Mouse (Mus musculus) cerebellum, adult (tissue): Measurements from ENCODE around the gene Snap25.
A peak's percentile ranks its signal among the peaks of the same experiment; 100 is the strongest.

Experiments
- ATAC-seq: cut with Nextera tagmentation; 2 replicates; pipeline ENCODE4 v1.9.2; 2017; ENCODE audit warnings: mild to moderate bottlenecking, moderate library complexity, mixed read lengths; ENCODE audit not compliant: insufficient number of reproducible peaks, low FRiP score, low TSS enrichment

The Snap25 gene

DNA sequence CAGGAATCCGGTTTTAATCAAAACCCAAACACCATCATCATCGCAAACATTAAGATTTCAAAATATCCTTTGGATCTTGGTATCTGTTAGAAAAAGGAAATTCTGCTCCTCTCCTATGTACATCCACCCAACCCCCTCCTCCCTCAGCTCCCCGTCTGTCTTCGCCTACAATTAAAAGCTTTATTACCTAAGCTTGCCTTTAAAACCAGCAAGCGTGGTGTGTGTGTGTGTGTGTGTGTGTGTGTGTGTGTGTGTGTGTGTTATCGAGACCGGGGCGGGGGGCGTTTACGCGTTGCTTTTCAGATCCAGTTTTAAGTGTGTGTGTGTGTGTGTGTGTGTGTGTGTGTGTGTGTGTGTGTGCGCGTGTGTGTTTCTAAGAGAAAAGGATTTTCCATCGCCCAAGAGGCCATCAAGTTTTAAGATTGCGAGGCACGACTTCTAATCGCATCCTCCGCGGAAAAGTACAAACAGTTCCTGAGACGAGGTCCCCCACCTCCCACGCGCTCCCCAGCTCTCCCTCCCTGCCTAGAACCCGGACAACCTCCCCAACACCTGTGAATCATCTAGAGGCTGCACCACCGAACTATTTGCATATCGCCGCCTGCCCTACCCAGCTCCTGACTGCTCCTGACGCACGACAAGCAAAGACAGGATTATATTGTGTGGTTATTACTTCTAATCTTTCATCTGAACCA, 1.4 kb upstream of the Snap25 start:
- peak; percentile 56 for ATAC-seq

DNA sequence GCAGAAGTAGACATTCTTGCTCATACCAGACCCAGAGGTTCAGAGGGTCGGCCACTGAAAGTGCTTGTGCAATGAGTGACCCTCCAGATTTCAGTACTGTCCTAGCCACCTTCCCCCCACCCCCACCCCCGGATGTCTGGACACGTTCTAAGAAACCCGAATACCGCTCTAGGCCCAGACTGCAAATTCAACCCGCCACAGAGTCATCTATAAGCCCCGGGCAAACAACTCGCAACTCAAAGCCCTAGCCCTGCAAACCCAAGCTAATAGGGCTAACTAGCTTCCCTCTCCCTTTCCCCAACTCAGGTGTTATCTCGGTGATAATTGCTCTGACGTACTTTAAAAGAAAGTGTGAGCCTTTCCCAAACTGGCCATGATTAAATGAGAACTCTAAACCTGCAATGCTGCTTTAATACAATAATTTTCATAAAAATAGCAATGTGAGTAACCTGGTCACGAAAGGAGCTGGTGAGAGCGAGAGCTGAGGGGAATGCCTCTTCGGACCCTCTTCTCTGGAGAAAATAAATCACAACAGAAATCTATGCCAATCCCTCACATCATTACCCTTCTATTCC, 725 bp upstream of the Snap25 start:
- peak; percentile 24 for ATAC-seq

DNA sequence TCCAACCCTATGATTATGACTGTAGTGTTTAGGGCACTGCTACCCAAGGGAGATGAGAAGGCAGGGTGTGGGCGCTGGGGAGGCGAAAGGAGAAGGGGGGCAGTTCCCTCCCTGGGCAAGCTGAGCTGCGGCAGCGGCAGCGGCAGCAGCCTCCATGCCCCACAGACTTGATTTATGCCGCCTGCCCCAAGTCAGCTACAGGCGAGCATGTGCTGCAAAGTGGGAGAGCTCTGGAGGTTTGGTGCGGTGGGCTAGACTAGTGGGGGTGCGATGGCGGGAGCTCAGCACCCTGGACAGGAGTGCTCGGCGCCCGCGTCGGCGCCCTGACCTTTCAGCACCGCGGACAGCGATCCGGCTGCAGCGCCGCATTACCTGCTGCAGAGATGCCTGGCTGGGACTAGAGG, 757 bp downstream of the Snap25 start:
- ATAC-seq: peak; percentile 31; the same call in 1 of the 2 replicates

DNA sequence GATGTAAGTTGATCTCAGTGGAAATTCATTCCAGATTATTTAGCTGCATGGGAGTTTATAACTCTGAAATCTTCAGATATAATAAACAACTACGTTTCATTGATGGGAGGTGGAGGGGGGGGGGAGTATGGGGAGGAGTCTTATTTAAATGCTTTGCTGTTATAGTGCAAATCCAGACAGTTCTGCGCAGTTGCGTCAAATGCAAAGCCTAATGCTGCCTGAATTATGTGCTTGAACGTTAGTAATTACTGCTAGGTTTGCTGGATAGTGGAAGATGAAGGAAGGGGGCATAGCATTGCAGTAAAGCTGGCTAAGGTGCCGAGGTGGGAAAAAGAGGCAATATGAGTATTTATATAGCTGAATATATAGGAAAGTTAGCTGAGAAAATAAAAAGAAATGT, 2.3 kb downstream of the Snap25 start:
- ATAC-seq: no peak

DNA sequence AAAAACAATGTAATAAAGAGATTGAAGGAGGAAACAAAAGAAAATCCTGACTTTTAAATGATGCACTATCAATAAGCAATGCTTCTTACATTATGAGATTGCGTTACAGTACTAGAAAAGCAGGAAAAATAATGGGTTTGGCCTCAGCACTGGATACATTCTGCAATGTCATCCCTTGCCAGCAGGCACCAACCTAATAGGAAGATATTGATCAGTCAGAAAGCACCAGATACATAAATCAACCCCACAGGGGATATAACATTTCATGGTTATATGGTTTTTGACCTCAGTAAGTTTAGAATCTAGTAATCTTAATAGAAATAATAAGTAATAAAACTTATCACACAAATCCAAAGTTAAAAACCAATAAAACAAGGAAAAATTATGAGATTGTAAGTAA, 3.1 kb downstream of the Snap25 start:
- no peak for ATAC-seq

DNA sequence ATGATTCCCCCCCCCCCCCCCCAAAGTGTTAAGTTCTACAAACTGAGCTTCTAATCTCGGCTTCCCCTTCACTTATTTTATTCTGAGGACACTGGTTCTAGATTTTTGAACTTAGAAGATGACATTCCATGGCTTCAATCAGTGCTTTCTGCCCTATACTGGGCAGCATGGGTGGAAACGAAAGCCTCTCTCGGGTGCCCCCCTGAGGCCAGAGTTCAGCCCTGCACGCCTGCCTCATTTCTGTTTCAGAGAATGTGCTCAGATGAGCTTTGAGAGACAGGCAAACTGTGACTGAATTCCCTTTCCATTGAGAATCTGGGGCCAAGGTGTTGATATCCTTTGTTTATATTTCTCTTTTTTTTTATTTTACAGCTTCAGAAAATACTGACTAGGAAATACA, 7.0 kb downstream of the Snap25 start:
- ATAC-seq: 0 out of 2 replicates have a peak, but pooled peaks have one; percentile 49

DNA sequence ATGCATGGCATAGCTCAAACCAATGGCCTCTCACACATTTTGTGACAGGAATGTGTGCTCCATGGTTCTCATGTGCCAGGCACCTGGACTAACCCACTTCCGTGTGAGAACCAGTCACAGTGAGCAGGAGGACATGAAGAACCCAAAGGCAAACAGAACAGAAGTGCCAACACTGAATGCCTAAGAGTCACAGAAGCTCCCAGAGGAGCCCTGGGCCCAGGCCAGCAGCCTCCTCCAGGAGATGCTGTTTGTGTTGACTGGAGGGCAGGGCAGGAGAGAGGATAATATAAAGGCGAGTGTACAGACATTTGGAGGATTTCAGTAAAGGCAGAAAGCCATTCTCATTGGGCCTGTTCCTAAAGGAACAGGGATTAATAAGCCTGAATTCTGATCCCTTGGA, 25.0 kb downstream of the Snap25 start:
- peak; percentile 68 for ATAC-seq

DNA sequence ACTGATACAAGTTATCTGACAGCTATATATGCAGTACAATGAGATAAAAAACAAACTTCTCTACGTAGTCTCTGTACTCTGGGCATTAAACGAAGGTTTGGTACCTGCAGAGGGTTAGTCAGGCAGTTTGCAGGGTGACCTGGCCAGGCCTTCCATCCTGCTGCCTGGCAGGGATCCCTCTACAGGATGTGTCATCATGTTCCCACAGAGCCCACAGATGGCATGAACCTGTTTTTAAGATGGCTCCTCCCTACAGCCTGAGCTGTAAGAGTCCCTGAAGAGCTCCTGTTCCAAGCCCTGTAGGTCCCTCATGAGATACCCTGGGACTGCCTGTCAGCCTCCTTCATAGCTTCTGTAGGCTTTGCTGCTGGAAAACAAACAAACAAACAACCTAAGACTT, 29.0 kb downstream of the Snap25 start:
- ATAC-seq: peak; percentile 94

DNA sequence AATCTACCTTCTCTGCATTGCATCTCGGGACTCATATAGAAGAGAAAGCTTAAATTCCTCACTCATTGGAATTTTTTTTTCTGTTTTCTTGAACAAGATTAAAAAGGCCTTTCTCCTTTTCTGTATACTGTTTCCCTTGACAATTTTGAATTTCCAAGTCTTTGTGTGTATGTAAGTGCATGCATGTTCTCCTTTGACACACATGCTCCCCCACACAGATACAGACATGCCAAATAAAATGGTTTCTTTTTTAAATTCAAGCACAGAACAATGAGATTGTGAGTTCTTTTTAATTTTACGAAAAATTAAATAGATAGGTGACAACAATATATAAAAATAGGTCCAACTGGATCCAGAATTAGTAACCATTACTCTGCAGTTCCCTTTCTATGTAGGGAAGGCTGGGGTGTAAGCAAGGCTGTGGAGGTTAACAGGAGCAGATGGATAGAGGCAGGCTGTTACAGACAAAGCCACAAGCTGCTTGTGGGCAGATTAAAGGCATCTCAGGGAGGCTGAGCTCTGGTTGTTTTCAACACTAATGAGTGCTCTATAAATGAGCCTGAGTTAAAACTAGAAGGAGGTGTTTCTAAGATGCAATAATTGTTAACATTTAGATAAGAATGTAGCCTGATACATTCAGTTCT, 31.6 kb downstream of the Snap25 start:
- ATAC-seq: peak; percentile 79

DNA sequence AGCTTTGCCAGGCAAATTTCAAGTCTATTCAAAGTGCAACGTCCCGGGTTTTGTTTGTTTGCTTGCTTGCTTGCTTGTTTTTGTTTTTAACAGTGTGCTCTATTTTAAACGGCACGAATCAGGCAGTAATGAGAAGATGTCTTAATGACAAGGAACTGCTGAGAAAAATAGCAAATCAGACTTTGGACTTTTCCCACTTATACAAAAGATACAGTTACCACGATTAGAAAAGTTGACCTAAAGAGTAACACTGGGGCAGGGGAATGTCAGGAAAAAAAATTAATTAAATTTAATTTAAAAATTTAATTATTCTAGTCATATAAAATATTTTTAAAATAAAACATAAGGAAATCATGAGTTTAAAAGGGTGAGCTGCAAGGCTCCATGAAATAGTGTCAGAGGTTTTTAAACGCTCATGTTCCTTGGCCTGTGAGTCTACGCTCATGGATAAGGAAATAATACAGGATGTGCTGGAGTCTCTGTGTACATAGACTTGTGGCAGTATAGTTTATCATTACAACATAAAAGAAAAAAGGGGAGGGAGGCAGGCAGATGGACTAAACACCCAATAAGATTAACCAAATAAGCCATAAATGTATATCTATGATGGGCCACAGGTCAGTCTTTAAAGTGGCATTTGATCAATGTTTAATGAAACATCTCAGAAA, 32.2 kb downstream of the Snap25 start:
- no peak for ATAC-seq

DNA sequence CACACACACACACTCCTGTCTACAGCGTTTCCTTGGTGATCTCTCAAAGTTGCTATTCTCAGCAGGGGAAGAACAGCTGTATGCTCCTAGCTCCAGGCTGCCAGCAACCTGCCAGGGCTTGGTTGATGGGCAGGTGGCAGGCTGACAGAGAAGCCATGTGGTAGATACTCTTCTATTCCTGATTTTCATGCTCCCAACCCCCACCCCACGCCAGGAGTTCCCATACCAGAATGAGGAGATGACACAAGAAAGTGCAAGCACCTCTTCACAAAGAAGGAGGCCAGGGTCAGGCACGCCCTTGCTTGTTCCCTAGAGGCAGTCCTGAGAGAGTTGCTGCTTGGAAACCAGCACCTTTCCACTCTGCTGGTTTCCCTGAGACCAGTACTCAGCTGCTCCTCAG, 40.4 kb downstream of the Snap25 start:
- ATAC-seq: no peak

DNA sequence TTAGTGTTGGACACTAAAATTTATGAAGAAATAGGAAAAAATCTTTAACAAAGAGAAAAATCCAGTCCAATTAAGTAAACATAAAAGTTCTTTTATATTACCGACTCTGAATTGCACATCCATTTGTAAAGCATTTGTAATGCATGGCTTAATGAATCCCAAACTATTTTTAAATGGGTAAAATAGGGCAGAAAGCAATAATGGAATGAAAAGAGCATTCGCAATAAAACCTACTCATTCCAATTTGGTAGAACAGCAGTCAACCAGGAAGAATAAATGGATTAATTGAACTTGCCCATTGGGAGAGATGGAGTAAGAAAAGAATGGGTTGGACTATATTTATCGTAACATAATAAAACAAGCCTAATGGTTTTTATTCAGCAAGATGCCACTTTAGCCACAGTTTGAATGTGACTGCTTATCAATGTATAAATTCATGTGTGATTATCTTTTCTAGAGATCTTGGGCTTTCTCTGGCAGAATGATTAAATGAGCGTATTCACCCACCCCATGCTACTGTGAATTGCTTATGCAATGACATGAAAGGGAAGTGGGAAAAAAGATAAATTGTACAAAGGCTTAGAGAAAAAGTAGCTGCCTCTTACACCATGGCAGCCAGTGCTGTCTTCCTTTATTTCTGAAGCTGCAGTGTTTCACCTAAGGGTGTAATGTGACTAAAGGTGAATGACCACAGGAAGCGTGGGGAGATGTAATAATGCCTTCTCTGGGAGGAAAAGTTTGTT, 45.7 kb downstream of the Snap25 start:
- ATAC-seq: no peak

DNA sequence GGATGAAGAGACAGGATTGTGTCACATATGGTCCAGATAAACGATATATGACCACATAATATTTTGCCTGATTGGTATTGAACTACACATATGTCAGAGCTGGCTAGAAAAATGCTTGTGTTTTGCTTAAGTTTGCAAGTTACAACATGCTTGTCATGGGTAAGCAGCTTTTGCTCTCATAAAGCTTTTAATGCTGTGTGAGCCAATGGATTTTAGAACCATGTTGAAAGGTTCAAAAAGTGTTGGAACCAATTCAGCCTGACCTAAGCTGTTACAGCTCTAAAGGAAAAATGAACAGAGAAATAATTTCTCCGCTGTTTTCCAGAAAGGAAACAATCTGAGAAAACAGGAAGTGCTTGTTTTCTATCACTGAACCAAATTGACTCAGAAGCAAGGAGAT, 64.9 kb downstream of the Snap25 start:
- no peak for ATAC-seq

DNA sequence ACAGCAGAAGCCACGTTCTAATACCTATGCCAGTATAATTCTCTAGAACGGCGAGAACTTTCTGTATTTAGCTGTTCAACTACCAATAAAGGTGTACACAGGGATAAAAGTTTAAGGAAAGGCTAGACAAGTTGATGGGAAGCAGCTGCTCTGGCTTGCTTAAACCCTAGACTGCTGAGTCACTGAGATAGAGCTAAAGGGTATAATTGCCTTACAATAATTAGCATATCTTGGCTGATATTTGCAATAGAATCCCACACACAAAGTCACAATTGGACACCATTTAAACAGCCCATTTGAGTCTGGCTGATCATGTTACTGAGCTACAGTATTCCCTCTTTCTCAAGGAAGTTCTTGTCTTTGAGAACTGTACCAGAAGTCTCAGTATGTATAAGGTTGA, 65.4 kb downstream of the Snap25 start:
- ATAC-seq: no peak

DNA sequence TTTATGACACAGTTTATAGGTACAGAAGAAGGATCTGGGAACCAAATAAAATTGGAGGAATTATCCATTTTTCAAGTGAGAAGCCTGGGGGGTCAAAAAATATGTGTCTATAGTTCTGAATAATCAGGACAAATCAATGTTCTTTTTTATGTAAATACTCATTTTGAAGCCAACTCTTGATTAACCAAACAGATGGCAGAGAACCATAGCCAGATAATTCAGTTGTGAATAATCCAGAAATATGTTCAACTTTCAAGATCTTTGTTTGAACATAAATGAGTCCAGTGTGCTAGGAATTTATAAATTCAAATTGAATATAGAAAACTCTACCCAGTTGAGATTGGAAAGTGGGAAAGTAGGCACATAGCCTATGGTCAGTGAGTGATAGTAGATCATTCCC, 67.0 kb downstream of the Snap25 start:
- ATAC-seq: peak; percentile 12; the same call in 1 of the 2 replicates

DNA sequence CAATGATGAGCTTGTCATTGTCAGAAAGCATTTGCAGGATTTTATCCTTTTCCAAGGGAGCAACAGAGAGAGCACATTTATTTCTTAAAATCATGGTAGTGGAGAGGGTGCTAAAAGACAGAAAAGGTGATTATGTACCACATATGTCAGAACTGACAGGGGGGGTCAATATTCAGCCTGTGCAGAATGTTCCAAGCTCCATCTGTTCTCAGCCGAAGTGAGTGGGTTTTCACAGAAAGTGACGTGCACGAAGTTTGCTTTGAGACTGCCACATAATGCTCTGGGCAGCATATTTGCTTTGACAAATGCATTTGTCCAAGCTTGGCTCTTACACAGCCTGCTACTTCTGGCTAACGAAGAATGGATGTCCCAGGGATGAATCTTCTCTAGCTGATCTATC, 71.1 kb downstream of the Snap25 start:
- ATAC-seq: no peak

DNA sequence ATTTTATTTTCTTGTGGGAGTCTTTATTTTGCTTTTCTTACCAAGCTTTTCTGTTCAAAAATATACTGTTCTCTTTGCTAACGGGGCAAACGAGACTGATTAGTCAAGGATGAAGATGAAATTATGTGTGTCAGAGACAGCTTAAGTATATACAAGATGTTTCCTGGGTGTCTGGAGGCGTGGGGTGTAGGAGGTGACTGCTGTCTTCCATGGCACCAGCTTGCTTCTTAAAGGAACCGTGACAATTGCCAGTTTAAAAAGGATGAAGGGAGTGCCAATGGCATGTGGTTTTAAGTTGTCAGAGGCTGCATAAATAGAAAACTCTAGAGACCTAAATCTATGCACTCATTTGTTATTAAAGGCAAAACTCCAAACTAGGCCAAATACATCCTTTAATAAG, 75.1 kb downstream of the Snap25 start:
- ATAC-seq: no peak

DNA sequence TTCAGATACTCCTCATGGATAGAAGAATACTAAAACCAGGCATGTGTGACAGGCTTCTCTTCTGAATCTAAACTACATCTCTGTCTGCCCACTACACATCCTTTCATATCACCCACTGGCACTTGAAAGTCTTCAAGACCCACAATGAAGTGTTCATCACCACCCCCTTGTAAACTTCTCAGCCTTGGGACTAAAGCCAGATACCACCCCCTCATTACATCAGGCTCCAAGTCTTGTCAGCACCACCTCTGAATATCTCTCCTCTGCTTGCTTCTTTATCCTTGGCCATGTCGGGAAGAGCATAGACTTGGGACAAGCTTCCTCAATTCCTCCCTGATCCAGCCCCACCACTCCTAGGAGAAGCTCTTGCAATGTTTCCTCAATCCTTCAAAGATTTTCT, 83.3 kb downstream of the Snap25 start:
- ATAC-seq: no peak

DNA sequence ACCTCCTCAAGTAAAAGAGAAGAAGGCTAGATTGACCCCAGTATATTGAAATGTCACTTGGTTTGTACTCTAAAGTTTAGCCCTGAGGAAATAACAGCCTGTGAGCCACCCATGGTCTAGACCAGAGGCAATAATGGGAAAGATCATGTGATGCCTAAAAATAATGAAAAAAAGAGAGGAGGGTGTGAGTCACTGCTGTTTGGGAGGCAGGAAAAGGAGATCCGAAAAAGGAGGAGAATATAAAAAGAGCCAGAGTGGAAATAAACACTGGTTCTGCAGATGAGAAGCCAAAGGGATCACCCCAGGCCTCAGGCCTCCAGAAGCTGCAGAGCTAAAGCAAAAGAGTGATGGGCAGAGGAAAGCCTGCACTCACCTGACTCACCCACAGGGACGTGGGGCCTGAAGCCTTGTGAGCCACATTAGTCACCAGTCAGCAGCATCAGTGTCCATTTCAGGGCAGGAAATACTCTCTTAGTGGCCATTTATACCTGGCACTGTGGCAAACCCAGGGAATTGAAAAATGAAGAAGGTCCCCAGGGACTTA, 85.7 kb downstream of the Snap25 start:
- ATAC-seq: no peak

DNA sequence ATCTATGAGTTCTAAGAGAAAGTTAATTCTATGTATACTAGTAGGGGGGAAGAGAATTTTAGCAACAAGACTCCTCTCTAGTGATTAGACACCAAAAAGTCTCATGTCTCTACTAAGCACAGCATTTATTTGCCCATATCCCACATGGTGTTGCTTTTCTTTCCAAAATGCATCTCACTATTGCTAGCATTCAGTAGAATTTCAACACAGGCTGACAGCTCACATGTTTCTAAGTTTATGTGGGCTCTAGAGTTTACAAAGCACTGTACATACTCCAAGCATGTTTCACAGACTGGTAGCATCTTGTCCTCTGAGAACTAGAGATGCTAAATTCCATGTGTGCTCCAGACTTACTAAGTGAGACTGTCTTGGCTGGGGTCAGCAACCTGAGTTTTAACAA, 87.8 kb downstream of the Snap25 start:
- ATAC-seq: no peak
